Mouse (Mus musculus) left cerebral cortex, adult 9 months (tissue): ENCODE measurements around the gene Pde4d.
A peak's percentile ranks its signal among the peaks of the same experiment; 100 is the strongest.

ENCODE experiments used
- DNase-seq, 2 experiments: peaks; one replicate each; pipeline ENCODE4 v3.0.0; 2022; ENCODE audit warnings: low spot score in 2 of 2

Pde4d gene

DNA sequence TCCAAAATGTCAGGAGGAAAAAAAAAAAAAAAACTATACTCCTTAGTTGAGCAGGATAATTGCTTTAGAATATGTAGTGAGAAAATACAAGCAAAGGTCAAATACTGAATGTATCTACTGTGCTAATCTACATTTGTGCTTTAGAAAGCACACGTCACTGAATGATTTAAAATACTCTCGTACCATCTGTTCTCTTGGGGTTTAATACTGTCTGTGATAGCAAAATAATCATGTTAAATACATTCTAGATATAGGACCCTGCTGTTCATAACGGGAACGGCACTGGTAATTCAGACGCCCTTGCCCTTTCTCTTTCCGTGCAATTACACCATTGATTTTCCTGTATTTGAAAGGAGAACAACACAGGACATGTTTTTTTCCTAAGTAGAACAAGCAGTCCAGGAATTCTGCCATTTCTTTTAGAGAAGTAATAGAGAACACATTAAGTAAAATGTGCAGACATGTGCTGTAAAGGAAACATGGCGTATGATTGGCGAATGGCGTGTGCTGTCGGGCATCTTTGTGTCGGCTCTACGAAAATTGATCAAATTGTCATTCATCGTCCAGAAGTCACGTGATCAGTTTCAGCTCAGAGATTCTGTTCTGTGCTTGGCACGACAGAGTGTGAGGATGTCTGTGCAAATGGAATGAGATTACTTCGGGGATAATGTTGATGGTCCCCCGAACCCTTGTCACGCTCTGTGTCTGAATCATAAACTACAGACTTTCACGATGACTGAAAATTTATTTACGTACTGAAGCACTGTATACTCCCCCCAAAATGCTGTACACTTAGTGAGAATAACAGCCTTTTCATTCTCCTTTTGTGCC lies 1119.1 kb downstream of the Pde4d start:
- no peak for DNase-seq

DNA sequence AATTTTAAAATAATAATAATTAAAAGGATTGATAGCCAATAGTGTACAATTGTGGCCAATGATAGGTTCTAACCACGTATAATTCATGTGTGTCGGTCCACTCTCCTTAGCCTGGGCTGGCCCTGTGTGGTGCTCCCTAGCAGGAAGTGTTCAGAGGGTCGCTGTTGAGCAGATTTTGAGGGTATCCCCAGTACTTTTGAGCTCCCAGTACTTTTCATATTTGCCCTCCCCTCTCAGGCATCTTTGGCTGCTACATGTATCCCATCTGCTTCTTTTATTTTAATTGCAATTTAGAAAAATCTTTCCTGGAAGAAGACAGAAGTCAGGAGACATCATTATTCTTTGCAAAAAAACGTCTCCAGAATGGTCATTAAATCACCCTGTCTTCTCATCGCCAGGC lies 1119.7 kb downstream of the Pde4d start:
- no peak for DNase-seq

GRCm38 (mm10) chr13:109576725-109577124 lies 1127.0 kb downstream of the Pde4d start:
- no peak for DNase-seq

DNA sequence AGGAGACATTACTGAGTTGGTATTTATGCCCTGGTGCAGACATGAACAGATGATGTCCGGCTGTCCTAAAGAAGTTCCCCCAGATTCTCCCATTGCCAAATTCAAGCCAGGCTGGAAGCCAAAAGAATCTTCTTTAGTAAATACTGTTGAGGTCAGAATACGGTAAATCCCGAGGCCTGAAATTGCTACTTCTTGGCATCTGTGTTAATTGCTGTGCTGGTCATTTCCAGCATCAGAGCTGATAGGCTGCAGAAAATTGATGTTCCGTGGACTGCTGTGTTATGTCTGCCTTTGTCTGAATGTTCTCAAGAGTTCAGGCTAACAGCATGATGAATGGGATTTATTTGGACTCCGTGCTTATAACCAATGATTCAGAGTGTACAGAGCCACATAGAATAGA lies 1127.7 kb downstream of the Pde4d start:
- DNase-seq = no peak

DNA sequence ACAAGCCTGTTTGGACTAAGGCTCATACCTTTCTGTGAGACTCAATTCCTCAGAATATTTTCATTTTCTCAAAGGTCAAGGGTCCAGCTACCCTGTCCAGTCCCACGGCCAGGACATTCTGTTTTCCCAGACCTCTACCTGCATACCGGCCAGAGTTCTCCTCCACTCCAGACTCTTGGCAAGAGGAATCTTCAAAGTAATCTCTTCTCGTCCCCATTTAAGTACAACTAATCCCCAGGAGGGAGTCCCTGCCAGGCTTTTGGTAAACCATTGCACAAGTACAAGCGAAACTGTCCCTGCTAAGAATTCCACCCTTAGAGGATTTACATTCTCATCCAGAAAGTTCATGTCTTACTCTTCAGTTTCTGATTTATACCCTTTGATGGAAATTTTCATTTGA lies 1128.2 kb downstream of the Pde4d start:
- no peak for DNase-seq

DNA sequence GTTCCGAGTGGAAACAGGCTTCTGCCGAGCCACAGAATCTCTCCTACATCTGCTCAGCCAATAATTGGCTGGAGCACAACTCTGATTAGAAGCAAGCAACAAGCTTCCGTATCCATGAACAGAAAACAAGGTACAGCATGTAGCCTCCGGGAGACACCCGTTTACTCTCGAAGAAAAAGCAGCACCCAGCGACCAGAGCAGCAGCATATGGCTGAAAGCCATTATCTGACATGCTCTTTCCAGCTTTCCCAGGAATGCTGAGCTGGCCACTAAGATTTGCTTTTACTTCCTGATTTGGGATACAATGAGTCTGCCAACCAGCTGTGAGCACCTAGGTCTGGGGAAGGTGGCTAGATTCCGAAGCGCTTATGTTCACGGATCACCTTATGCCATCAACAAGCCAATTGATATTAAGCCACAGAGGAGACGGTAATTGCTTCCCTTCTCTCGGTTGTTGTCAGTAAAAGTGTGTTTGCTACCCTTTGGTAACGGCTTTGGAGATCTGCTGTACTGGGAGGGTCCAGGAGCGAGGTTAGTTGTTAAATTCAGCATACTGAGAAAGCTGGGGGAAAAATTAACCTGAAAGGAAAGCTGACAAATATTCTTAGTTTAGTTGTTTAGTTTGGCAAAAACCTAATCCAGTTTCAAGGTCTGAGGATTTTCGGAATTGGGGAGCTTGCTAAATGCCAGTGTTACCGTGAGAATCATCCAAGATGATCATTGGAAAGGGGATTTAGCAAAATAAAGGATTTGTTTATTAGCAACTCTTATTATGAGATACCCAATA lies 1131.7 kb downstream of the Pde4d start:
- DNase-seq = no peak

- no peak for DNase-seq
Observed at GRCm38 (mm10) chr13:109590048-109590447, 1140.3 kb downstream of the Pde4d start.

DNA sequence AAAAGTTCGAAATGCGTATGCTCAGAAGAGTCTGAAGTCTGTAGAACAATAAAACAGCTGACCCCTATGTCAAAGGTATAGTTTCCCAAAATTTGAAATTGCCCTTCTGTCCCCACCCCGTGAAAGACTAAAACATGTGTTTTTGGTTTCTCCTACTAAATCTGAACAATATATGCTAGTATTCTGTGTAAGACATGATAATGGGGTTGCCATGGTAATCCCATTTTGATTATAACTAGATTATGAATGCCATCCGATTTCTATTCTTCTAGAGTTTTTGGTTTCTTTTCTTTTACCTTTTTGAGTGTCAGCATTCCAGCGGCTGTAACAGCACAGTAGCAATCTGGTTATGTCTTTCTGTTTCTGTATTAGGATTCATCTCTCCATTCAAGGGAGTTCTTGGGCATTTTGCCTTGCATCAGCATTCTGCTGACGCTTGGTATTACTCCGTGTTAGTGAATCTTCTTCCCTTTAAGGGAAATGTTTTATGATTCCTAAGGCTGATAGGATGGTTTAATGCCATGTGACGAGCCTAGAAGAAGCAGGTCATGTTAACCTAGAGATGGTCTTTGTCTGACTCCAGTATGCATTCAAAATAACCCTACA lies 1142.5 kb downstream of the Pde4d start:
- DNase-seq = no peak

GRCm38 (mm10) chr13:109599711-109600110 lies 1150.0 kb downstream of the Pde4d start:
- DNase-seq = no peak

DNA sequence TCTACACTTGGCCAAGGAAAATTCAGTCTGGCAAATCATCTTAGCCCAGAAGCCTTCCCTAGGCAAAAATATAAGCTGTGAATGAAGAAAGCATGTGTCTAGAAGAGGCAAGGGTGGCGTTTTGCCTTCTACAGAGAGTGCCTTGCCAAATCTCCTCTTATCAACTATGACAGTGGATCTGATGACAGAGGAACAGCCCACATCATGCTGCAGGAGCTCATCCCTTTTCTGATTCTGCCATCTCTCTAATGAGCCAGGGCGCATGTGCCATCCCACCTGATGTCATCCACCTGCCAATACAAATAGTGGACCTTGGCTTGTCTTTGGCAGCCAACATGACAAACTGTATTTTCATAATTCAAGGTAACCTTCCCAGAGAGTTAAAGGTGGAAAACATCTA lies 1154.3 kb downstream of the Pde4d start:
- DNase-seq = no peak

- no peak for DNase-seq
Observed at GRCm38 (mm10) chr13:109605140-109605539, 1155.4 kb downstream of the Pde4d start.

DNA sequence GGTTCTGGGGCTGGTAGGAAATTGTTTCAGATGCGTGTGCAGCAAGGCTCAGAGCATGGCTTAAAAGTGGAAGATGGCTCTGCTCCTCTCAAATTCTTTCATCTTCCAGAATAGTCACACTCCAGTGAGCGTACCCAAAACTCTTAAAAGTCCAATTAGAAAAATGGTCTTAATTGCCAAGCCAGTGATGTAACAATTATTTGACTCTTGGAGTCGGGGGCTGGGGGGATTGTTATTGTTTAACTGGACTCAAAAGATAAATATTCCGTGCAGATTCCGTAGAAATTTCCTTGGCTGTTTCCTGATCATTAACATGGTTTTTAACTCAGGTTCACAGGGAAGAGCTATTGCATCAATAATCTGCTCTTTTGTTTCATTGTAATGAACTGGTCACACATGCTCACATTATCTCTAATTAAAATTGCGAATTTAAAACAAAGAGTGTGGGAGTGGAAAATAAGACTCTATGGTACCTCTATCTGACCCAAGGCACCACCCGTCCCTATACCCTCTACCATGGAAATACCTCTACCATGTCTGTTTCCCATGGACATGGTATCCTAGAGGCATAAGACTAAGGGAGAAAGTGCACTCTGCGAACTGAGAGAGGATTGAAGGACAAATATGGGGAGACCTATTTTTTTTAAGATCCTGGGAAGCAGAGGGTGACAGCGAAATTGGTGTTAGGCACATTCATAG lies 1159.5 kb downstream of the Pde4d start:
- DNase-seq = no peak

- peak in 1 of 2 experiments; percentile 71 for DNase-seq
Observed at GRCm38 (mm10) chr13:109609805-109610187, 1160.0 kb downstream of the Pde4d start.

DNA sequence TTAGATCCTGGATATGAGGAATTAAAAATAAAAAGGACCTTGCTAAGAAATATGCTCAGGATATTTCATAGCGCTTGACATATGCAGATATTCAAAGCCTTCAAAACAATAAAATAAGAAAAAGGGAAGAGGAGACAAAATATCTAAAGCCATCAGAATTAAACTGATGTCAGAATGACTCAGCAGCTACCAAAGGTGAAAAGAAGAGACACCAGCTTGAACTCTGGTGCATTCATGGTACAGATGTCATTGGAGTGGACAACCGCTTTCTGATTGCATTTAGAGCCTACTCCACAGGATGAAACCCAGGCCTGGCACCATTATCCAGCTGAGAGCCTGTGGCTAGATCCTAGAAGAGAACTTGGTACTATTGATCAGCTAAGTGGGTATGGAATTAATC lies 1161.0 kb downstream of the Pde4d start:
- no peak for DNase-seq

DNA sequence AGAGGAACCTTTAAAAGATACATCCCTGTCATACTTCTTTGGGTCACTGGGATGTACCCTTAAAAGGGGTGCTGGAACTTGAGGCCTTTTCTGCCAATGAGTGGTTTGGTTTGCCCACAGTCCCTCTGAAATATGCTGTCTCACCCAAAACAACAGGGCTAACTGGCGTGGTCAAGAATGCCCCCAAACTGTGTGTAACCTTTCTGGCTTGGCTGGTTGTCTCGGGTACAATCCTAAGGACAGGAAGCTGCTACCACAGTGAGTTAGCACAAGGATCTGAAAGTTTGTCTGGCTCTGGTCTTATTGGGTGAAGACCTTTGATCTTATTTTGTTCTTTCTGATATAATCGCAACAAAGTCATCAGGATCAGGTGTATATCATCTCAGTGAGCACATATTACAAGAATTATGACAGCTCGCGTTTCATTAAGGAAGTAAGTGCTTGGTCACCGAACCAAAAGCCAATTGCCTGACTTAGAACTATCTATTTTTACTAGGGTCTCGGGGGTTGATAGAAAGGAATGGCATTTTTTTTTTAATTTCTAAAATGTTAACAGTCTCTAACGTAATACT lies 1165.6 kb downstream of the Pde4d start:
- no peak for DNase-seq

DNA sequence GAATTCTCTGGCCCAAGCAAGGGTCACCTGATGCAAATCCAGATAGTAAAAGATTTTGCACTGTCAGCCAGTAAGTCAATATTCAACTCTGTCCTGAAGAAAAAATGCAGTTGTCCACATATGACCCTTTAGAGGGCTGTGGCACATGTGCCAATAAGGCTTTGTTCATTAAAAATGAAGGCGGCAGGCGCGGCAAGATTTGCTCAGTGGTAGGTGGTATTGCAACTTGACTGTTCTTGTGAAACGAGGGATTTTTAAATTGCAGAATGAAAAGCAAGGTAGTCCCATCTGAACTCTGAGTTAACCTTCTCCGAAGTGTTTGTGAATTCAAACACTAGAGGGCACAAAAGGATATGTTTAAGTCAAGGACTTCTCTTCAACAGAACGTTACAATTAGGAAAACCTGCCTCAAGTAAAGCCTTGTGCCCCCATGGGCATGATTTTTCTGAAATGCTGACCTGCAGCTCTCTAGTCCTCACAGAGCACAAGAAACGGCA lies 1166.1 kb downstream of the Pde4d start:
- DNase-seq = peak in 1 of 2 experiments; percentile 23

DNA sequence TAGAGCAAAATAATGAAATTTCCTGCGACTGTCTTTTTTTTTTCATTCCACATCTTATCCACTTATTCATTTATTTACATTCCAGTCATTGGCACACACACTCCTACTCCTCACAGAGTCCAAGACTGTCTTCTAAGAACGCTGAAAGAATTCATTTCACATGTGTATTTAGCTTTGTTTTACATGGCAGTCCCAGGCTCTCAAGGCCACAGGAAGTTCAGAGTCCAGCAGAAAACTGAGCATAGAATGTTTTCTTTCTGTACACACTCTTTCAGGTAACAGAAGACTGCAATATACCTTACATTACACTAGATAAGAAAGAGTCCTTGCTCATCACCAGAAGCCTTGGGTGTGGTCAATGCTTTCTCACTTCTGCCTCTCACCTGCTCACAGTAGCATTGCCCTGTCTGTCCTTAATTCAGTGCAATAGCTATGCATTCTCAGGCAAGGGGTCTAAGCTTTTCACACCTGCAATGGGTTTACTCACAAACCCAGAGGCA lies 1169.5 kb downstream of the Pde4d start:
- DNase-seq = no peak

- DNase-seq = no peak
Observed at GRCm38 (mm10) chr13:109622207-109622606, 1172.5 kb downstream of the Pde4d start.

GRCm38 (mm10) chr13:109623201-109623600 lies 1173.5 kb downstream of the Pde4d start:
- DNase-seq = no peak

DNA sequence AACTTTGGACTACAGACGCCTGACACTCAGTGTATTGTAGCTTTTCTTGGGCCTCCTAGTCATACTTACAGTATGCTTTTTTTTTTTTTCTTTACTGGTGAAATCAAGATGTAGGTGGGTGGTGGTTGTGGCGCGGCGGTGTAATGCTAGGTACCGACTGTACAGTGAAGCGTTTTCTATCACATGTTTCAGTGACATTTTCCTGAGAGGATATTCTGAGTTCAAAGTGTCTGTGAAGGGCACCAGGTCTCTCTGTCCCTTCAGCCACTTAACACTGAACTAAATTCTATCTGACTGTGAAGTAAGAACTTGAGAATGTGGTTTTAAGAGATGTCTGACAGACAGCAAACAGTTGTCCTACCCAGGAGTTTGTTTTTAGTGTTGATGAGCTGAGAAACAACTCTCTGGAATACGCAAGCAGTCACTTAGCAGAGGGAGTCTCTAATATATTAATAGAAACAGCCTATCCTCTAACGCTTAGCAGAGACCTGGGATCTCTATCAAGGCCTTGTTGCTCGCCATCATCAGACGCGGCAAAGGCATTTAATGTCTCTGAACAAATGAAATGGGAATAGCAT lies 1175.1 kb downstream of the Pde4d start:
- DNase-seq = no peak
